Mouse (Mus musculus) heart, postnatal 25 days (tissue): Measurements from ENCODE around the gene Snx8. TPM values are rescaled to one million over a fixed set of nuclear protein-coding genes. Genes with fewer than 3 reads are reported as not detected.

Source experiments
- DNase-seq: peaks from one replicate; pipeline ENCODE4 v3.0.0; 2022; ENCODE audit warnings: low spot score
- intact Hi-C: fragments of 180-260 bp; cut with DNase I; formaldehyde crosslinking; loops from one replicate; pipeline ENCODE4 v1.15.1; 2025
- total RNA-seq, 2 experiments: library from RNA; stranded (reverse); gene quantifications; 2 replicates each; pipeline ENCODE4 v1.2.3; 2021

The Snx8 gene
- total RNA-seq, 2 experiments from 2014 or later: 12.5 to 14.0 TPM

- intact Hi-C loops: loop anchor here (10.0 kb wide), 1 partner anchor 179 kb away; no protein-coding TSS in a partner anchor
- no peak for DNase-seq
Measured at GRCm38 (mm10) chr5:140355934-140356333, 33.1 kb downstream of the Snx8 start.

DNA sequence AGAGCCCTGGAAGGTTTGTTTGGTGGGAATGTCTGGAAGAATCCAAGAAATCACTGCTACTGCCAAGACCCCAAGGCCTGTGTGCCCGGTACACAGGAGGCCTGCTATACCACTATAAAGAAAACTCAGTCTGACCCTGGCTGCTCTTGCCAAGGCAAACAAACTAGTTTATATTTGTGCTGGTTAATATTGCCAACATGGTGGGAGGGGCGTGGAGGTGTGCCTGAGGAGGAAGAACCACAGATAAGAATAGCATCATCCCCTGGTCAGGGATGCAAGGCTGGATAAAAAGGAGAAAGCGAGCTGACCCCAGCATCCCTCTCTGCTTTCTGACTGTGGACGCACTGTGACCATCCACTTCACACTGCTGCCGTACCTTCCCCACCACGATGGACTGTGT lies 36.7 kb downstream of the Snx8 start:
- DNase-seq: no peak
- intact Hi-C loops: loop anchor here (10.0 kb wide), 1 partner anchor 182 kb away; no protein-coding TSS in a partner anchor

DNA sequence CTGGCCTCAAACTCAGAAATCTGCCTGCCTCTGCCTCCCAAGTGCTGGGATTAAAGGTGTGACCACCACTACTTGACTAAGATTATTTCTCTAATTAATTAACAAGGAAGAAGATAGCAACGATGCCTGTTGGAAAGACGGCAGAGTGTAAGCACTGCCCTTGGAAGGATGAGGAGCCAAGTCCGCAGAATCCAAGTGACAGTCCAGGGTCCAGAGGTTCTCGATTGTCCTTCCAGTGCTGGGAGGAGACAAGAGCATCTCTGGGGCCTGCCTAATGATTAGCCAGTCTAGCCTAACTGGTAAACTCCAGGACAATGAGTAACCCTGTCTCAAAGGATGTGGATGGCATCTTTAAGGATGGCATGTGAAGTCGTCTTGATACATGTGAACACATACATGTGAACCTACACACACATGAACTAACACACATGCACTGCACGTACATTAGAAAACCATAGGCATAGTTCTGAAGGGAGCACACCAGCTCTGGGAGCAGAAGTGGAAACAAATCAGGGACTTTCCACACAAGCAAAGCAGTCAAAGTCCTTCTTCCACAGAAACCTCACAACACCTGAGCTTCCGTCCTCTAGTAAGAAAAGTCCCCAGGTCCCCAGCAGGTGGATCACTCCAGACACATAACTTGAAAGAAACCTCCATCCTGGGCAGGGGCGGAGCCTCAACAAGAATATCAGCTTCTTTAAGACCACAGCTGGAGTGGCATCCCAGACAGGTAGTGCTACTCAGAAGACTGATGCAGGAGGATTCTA lies 38.1 kb downstream of the Snx8 start:
- DNase-seq: no peak
- intact Hi-C loops: loop anchor here (10.0 kb wide), 1 partner anchor 184 kb away; no protein-coding TSS in a partner anchor

GRCm38 (mm10) chr5:140349882-140350281 lies 39.2 kb downstream of the Snx8 start:
- no peak for DNase-seq
- intact Hi-C loops: loop anchor here (10.0 kb wide), 1 partner anchor 185 kb away; no protein-coding TSS in a partner anchor

DNA sequence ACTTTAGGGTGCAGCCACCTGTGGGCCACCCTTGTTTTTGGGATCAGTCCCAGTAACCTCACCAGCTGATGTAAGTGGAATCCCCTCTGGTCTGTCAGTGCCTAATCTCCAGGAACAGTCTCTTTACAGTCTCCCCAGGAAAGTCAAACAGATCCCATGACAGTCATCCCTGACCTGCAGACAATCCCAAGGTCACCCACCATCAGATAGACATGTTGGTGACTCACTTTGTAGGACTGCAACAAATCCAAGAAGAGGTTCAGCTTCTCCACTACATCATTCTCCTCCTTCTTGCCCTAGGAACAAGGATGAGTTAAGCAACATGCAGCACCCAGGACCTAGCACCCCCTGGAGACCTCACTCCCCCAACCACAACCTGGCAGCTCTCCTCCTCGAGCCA lies 43.0 kb downstream of the Snx8 start:
- intact Hi-C loops: no loop called here
- DNase-seq: no peak

GRCm38 (mm10) chr5:140345244-140345643 lies 43.8 kb downstream of the Snx8 start:
- no peak for DNase-seq
- intact Hi-C loops: no loop called here

- intact Hi-C loops: no loop called here
- no peak for DNase-seq
Measured at GRCm38 (mm10) chr5:140342880-140343279, 46.2 kb downstream of the Snx8 start.

DNA sequence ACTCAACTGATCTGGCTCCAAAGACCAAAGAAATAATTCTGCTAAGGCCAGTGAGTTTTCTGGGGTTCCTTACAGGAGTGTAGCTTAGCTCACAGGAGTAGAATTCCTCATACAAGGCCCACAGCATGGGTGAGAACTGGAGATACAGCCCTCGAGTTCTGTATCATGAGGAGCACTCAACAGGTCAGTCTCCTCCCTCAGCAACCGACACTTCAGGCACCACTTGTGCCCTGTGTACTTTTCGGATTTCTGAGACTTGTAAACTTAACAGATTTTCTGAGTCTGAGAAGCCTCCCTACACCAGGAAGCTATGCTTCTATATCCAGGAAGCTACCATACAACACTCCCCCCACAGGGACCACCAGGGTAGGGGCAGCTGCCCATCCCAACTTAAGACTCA lies 49.2 kb downstream of the Snx8 start:
- intact Hi-C loops: loop anchor here (5.0 kb wide), 1 partner anchor 52 kb away; no protein-coding TSS in a partner anchor
- DNase-seq: no peak

DNA sequence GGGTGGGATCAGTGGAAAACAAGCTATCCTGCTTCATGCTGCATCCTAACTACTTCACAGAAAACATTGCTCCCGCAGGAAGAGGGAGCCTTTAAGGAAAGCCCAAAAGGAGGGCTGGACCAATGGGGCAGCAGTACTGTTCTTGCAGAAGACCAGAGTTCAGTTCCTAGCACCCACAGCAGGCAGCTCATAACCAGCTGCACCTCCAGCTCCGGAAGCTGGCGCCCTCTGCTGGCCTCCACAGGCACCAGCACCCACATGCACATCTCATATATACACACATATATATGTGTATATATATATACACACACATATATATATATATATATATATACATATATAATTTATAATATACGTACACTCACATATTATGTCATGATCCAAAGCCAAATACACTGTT lies 50.3 kb downstream of the Snx8 start:
- intact Hi-C loops: loop anchor here (5.0 kb wide), 1 partner anchor 54 kb away; no protein-coding TSS in a partner anchor

DNA sequence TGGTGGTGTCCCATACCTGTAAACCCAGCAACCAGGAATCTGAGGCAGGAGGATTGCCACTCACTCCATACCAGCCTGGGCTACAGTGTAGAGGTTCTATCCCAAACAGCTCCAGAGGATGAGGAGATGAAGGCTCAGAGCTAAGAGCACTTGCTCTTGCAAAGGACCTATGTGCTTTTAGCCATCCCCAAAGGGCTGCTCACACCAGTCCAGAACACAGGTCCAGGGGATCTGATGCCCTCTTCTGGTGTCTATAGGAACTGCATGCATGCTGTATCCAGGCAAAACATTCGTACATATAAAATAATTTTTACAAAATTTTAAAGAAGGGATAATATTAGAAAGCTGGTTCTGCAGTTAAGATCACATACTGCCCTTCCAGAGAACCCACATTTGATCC lies 52.4 kb downstream of the Snx8 start:
- intact Hi-C loops: loop anchor here (5.0 kb wide), 1 partner anchor 56 kb away; no protein-coding TSS in a partner anchor
- DNase-seq: no peak

More for the DNA sequence above, 50.3 kb downstream of the Snx8 start:
- DNase-seq: no peak

- intact Hi-C loops: loop anchor here (2.0 to 5.0 kb wide), 2 partner anchors 79 to 495 kb away; no protein-coding TSS in a partner anchor
- DNase-seq: no peak
Measured at GRCm38 (mm10) chr5:140333631-140334030, 55.4 kb downstream of the Snx8 start.

DNA sequence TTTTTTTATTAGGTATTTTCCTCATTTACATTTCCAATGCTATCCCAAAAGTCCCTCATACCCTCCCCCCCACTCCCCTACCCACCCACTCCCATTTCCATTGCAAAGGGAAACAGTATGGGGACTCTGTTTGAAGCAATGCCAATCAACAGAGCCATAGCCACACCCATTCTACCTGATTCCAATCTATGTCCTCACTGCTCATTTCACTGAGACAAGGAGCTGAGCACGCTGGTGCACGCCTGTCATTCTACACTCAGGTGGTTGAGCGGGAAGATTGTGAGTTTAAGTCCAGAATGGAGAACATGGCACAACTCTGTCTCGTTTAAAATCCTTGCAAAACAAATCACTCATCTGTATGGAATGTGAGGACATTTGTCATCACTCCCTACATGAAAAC lies 56.5 kb downstream of the Snx8 start:
- intact Hi-C loops: loop anchor here (5.0 kb wide), 1 partner anchor 80 kb away; no protein-coding TSS in a partner anchor
- DNase-seq: no peak

DNA sequence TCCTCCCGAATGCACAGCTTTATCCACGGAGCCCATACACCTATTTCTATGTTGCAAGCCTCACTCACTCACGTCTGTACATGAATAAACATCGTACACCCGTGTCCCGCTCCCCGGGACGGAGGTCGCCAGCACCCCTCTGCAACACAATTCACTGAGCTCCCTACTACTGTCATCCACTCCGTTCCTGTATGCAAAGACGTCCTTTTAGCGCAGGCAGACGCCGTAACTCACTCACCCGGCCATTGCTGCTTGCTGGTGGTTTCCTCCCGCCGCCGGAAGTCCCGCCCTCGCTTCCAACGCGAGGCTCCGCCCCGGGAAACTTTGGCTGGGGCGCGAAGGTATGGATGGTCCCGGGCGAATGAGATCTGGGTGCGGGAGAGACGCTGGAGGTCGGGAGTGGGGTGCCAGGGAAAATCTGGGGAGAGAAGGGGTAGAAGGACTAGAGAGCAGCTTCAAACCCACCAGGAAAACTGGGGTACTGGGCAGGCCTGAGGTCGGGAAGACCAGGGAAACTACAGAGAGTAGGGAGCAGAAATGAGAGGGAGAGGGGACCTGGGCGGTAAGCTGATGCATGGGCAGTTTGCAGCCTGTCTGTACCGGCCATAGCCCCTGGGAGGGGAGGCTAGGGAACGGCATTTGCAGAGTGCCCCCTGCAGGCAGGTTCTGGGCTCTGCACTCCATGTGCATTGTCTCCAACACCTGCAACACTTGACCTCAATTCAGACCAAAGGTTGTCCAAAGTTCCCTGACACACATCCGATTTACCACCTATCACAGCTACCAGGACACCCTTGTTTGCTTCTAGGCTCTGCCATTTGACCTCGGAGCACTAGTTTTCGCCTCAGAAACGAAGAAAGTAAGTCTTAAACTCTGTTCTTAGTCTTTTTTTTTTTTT lies 57.2 kb downstream of the Snx8 start, which contains the start of gene Mrm2:
TSS of gene Mrm2 (minus strand) at position 284 of the 898 bp plus-strand sequence.
- intact Hi-C loops: loop anchor here (5.0 kb wide), 1 partner anchor 80 kb away; no protein-coding TSS in a partner anchor
- DNase-seq: peak; percentile 61

GRCm38 (mm10) chr5:140324058-140324457 lies 65.0 kb downstream of the Snx8 start:
- no peak for DNase-seq
- intact Hi-C loops: no loop called here

GRCm38 (mm10) chr5:140321756-140322575 lies 67.1 kb downstream of the Snx8 start:
- DNase-seq: no peak
- intact Hi-C loops: no loop called here

GRCm38 (mm10) chr5:140321042-140321755 lies 67.9 kb downstream of the Snx8 start, which contains the start of the genes Mad1l1 and Nudt1:
Gene Mad1l1, minus strand, starts transcription at chr5:140321552.
Gene Nudt1, plus strand, starts transcription at chr5:140321656.
- intact Hi-C loops: no loop called here
- DNase-seq: peak; percentile 91

GRCm38 (mm10) chr5:140316716-140317115 lies 72.3 kb downstream of the Snx8 start:
- intact Hi-C loops: no loop called here
- no peak for DNase-seq

DNA sequence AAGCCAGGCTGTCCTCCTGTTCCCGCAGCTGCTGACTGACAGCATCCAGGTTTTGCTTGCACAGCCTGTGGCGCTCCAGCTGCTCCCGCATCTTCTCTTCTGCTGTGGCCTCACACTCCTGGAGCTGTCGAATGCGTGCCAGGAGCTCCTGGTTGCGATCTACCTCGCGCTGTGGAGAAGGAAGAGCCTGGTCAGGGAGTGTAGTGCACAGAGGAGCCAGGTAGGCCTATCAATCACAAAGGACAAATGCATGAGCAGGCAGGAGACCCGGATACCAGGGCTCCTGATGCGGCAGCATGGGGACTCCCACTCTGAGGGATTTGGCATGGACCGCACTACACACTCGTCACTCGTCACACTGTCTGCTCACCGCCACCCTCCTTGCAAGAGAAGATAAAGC lies 81.5 kb downstream of the Snx8 start:
- DNase-seq: no peak
- intact Hi-C loops: no loop called here

- intact Hi-C loops: no loop called here
- DNase-seq: peak; percentile 10
Measured at GRCm38 (mm10) chr5:140306016-140306415, 83.0 kb downstream of the Snx8 start.
